Mouse (Mus musculus): Measurements from ENCODE around the gene Lhpp. TPM values are rescaled to one million over a fixed set of nuclear protein-coding genes. Genes with fewer than 3 reads are reported as not detected.

The Lhpp gene
- polyA plus RNA-seq, 1 experiment from 2014 or later = 25.5 TPM

- Histone ChIP-seq H3K9me3 (no peaks in the 10 kb centered on the region), H3K4me2 (no peak overlapping the region), H3K27ac (replicated peaks) (no peak overlapping the region), H3K4me1 (peaks cover 45% of the 10 kb centered on the region), H3K9ac (peak overlapping the region; percentile 6; the same call in 1 of the 2 replicates), H3K27me3 (replicated peaks) (no peaks in the 10 kb centered on the region), H3K4me3 (no peak overlapping the region), H3K36me3 (no peaks in the 10 kb centered on the region)
- no peak for ATAC-seq (ENCODE audit: extremely low read depth, insufficient number of reproducible peaks, low FRiP score, low TSS enrichment)
- 67% methylated on average over 4 of the region's 4 CpGs for WGBS
Observed at GRCm38 (mm10) chr7:132729093-132729831, 118.8 kb downstream of the Lhpp start.

GRCm38 (mm10) chr7:132730510-132730909, 120.1 kb downstream of the Lhpp start:
- Histone ChIP-seq H3K4me1 (peaks cover 46% of the 10 kb centered on the region), H3K27ac (replicated peaks) (no peak overlapping the region), H3K27me3 (replicated peaks) (no peaks in the 10 kb centered on the region), H3K36me3 (no peaks in the 10 kb centered on the region), H3K9ac (no peak overlapping the region), H3K4me2 (no peak overlapping the region), H3K4me3 (no peak overlapping the region), H3K9me3 (no peaks in the 10 kb centered on the region)
- no peak for ATAC-seq (ENCODE audit: extremely low read depth, insufficient number of reproducible peaks, low FRiP score, low TSS enrichment)
- WGBS = 85% methylated on average over 7 of the region's 7 CpGs

DNA sequence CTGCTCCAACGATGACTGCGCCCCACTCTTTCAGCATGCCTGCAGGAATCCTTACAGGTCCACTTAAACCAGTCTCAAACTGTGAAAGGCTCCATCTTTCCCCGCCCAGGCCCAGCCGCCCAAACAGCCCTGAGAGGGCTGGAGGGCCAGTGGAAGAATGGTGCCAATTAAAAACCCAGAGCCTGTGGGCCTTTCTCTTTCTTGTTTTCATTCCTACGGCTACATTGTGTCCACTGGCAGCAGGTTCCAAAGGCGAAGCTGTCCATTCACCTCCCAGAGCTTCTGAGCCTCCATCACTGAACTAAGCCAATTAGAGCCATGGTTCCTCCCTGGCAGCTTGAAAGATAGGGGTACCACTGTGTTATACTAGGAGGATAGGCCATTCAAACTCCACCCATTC, 121.1 kb downstream of the Lhpp start:
- no peak overlapping the region for H3K4me2 ChIP-seq
- H3K4me1 ChIP-seq = peaks cover 51% of the 10 kb centered on the region
- H3K9ac ChIP-seq = no peak overlapping the region
- no peak overlapping the region for H3K4me3 ChIP-seq
- H3K27ac ChIP-seq (replicated peaks) = no peak overlapping the region
- no peaks in the 10 kb centered on the region for H3K36me3 ChIP-seq
- H3K9me3 ChIP-seq = no peaks in the 10 kb centered on the region
- no peak for ATAC-seq (ENCODE audit: extremely low read depth, insufficient number of reproducible peaks, low FRiP score, low TSS enrichment)
- H3K27me3 ChIP-seq (replicated peaks) = no peaks in the 10 kb centered on the region
- 75% methylated on average over 6 of the region's 6 CpGs for WGBS

GRCm38 (mm10) chr7:132732136-132732789, 121.8 kb downstream of the Lhpp start:
- no peak for ATAC-seq (ENCODE audit: extremely low read depth, insufficient number of reproducible peaks, low FRiP score, low TSS enrichment)
- Histone ChIP-seq H3K4me3 (no peak overlapping the region), H3K4me1 (peaks cover 55% of the 10 kb centered on the region), H3K27me3 (replicated peaks) (no peaks in the 10 kb centered on the region), H3K4me2 (no peak overlapping the region), H3K9ac (no peak overlapping the region), H3K36me3 (no peaks in the 10 kb centered on the region), H3K27ac (replicated peaks) (no peak overlapping the region), H3K9me3 (no peaks in the 10 kb centered on the region)
- 83% methylated on average over 6 of the region's 6 CpGs for WGBS

DNA sequence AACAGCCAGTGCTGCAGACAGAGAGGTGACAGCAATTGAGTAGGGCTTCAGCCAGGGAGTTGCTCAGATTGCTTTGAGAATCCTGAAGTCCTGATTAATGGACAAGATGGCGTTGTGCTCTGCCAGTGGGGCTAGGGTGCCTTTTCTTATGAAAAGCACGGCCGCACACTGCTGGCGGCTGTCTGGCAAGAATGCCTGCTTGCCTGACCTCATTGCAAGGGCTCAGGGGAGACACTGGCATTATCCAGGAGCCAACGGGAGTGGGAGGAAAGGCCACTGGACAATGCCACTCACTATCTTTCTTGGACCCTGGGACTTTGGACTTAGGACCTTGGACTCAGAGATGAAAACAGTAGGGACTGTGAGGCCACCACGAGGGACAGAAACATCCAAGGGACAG, 123.1 kb downstream of the Lhpp start:
- ATAC-seq (ENCODE audit: extremely low read depth, insufficient number of reproducible peaks, low FRiP score, low TSS enrichment) = no peak
- H3K4me2 ChIP-seq = no peak overlapping the region
- WGBS = 75% methylated on average over 6 of the region's 6 CpGs

DNA sequence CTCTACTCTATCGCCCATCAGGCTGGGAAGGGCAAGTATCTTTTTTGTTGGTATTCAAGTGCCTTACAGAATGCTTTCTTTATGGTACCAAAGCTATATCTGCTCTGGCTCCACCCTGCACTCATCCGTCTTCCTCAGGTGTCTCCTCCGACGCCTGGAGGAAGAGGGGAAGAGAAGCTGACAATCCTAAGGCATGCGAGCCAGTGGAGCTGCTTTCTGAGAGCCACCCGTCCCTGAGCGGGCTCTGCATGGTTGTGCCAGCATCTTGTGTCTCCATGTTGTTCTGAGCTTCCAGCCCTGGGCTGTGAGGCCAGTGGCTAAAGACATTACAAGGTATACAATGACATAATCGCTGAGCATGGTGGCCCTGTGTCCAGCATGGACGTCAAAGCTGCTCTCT, 123.8 kb downstream of the Lhpp start:
- no peak for ATAC-seq (ENCODE audit: extremely low read depth, insufficient number of reproducible peaks, low FRiP score, low TSS enrichment)
- 79% methylated on average over 9 of the region's 9 CpGs for WGBS
- Histone ChIP-seq H3K4me1 (peaks cover 60% of the 10 kb centered on the region), H3K9ac (no peak overlapping the region), H3K4me3 (no peak overlapping the region), H3K4me2 (no peak overlapping the region), H3K36me3 (no peaks in the 10 kb centered on the region), H3K27me3 (replicated peaks) (no peaks in the 10 kb centered on the region), H3K27ac (replicated peaks) (no peak overlapping the region), H3K9me3 (no peaks in the 10 kb centered on the region)

More for the DNA sequence above, 123.1 kb downstream of the Lhpp start:
- Histone ChIP-seq H3K4me1 (peaks cover 61% of the 10 kb centered on the region), H3K27me3 (replicated peaks) (no peaks in the 10 kb centered on the region), H3K4me3 (no peak overlapping the region), H3K36me3 (no peaks in the 10 kb centered on the region), H3K9ac (0 out of 2 replicates have a peak overlapping the region, but pooled peaks have one; percentile 5), H3K9me3 (no peaks in the 10 kb centered on the region), H3K27ac (replicated peaks) (no peak overlapping the region)

DNA sequence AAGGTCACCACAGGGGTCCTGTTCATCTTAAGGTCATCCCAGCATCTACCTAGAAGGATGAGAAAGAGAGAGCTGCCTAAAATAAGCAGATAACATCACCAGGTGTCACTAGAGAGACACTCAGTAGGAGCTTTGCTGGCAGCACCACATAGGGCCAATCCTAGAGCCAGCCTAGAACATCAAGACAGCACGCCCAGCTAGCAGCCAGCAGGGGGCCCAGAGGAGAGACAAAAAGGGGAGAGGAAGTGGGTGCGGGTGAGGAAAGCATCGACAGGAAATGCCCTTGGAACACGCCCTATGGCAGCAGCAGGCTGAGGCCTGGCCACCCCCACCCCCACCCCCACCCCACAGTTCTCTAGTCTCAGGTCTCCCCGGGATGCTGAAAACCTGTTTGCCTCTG, 124.7 kb downstream of the Lhpp start:
- no peak overlapping the region for H3K4me3 ChIP-seq
- H3K9me3 ChIP-seq = no peaks in the 10 kb centered on the region
- no peak for ATAC-seq (ENCODE audit: extremely low read depth, insufficient number of reproducible peaks, low FRiP score, low TSS enrichment)
- peaks cover 65% of the 10 kb centered on the region for H3K4me1 ChIP-seq
- no peak overlapping the region for H3K4me2 ChIP-seq
- H3K27ac ChIP-seq (replicated peaks) = peak overlapping the region; percentile 79; the same call in 1 of the 2 replicates
- no peaks in the 10 kb centered on the region for H3K27me3 ChIP-seq (replicated peaks)
- H3K36me3 ChIP-seq = no peaks in the 10 kb centered on the region
- 39% methylated on average over 5 of the region's 5 CpGs for WGBS
- no peak overlapping the region for H3K9ac ChIP-seq

- Histone ChIP-seq H3K9me3 (no peaks in the 10 kb centered on the region), H3K4me1 (peaks cover 68% of the 10 kb centered on the region), H3K4me2 (no peak overlapping the region), H3K27ac (replicated peaks) (peak overlapping the region; percentile 79), H3K27me3 (replicated peaks) (no peaks in the 10 kb centered on the region), H3K36me3 (no peaks in the 10 kb centered on the region), H3K9ac (peak overlapping the region; percentile 52; the same call in 1 of the 2 replicates), H3K4me3 (no peak overlapping the region)
- no peak for ATAC-seq (ENCODE audit: extremely low read depth, insufficient number of reproducible peaks, low FRiP score, low TSS enrichment)
- 49% methylated on average over 17 of the region's 17 CpGs for WGBS
Observed at GRCm38 (mm10) chr7:132736099-132736862, 125.8 kb downstream of the Lhpp start.

DNA sequence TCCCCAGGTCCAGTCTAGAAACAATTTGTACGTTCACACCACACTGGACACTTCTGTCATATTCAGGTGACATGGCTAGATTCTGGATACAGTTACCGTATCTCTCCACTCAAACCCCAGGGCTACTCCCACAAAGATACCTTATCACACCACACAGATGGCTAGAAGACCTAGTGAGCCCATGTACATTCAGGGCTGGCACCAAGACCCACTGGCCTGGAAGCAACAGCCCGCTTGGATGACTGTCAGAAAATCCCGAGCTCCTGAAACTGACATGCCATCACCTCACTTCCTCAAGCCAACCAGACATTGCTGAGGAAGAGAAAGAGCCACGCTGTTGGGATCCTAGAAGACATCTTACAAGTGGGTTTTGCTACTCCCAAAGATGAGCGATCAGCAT, 128.4 kb downstream of the Lhpp start:
- no peaks in the 10 kb centered on the region for H3K36me3 ChIP-seq
- no peaks in the 10 kb centered on the region for H3K9me3 ChIP-seq
- no peaks in the 10 kb centered on the region for H3K27me3 ChIP-seq (replicated peaks)
- H3K4me2 ChIP-seq = no peak overlapping the region
- no peak overlapping the region for H3K4me3 ChIP-seq
- no peak overlapping the region for H3K27ac ChIP-seq (replicated peaks)
- H3K4me1 ChIP-seq = peaks cover 62% of the 10 kb centered on the region
- no peak for ATAC-seq (ENCODE audit: extremely low read depth, insufficient number of reproducible peaks, low FRiP score, low TSS enrichment)
- H3K9ac ChIP-seq = no peak overlapping the region
- 83% methylated on average over 6 of the region's 6 CpGs for WGBS

DNA sequence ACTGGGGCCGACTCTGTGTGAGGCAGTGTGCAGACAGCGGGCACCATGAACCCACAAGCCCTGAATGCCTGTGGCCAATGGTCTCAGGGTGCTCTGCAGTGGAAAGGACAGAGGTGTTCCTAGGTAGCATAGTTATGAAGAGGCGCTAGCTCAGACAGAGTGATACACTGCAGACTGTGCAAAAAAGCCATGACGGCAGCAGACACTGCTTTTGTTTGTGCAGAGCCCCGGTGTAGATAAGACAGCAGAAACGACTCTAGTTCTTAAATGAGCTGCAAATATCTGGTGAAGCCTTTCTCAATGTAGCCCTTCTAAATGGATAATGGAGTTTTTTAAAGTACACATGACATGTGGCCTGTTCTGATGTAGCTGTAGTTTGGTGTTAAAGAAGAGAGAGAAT, 129.4 kb downstream of the Lhpp start:
- no peak overlapping the region for H3K4me3 ChIP-seq
- H3K27ac ChIP-seq (replicated peaks) = peak overlapping the region; percentile 22; the same call in 1 of the 2 replicates
- H3K4me2 ChIP-seq = no peak overlapping the region
- H3K9ac ChIP-seq = no peak overlapping the region
- no peak for ATAC-seq (ENCODE audit: extremely low read depth, insufficient number of reproducible peaks, low FRiP score, low TSS enrichment)
- WGBS = 42% methylated on average over 6 of the region's 6 CpGs
- no peaks in the 10 kb centered on the region for H3K9me3 ChIP-seq
- peaks cover 53% of the 10 kb centered on the region for H3K4me1 ChIP-seq
- H3K36me3 ChIP-seq = no peaks in the 10 kb centered on the region
- no peaks in the 10 kb centered on the region for H3K27me3 ChIP-seq (replicated peaks)

DNA sequence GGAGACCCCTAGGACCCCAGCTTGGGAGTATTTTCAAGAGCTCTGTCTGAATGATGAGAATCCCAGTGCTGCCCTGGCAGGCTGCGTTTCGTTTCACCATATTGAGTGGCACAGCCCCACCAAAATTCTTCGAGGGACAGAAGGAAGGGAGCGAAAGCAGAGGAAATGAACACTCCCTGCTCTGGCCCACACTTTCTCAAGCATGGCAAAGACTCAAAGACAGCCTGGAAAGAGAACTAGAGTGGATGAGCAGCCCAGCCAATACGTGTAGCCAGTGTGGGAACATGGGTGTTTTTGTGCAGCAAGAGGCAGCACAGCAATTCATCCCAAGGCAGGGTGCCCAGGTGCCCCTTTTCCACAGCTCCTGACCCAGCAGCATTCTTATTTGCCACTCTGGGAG, 132.5 kb downstream of the Lhpp start:
- Histone ChIP-seq H3K9ac (no peak overlapping the region), H3K4me2 (no peak overlapping the region), H3K4me1 (peaks cover 28% of the 10 kb centered on the region), H3K27ac (replicated peaks) (no peak overlapping the region), H3K27me3 (replicated peaks) (no peaks in the 10 kb centered on the region), H3K9me3 (no peaks in the 10 kb centered on the region), H3K4me3 (no peak overlapping the region), H3K36me3 (no peaks in the 10 kb centered on the region)
- no peak for ATAC-seq (ENCODE audit: extremely low read depth, insufficient number of reproducible peaks, low FRiP score, low TSS enrichment)
- 80% methylated on average over 5 of the region's 5 CpGs for WGBS
